In genomic region chr17:49205564-49205963, GRCm38 (mm10) we compare ENCODE assay signal across 14 mouse cellular contexts.
A peak's percentile ranks its signal among the peaks of the same experiment; 100 is the strongest.
DNase-seq lines count a peak whose midpoint lies in the region; ATAC-seq and TF ChIP-seq lines count a peak whose summit lies in the region.
"Had no signal": no experiment of that assay in that cellular context is flagged by ENCODE, and none has a peak within 500 bp of the region (broad histone marks: within the 10 kb centered on the region; RNA-seq: fewer than 3 reads in every experiment).

No protein-coding gene starts in this region.

- peaks cover 23% of the 10 kb centered on the region for H3K4me1 ChIP-seq in kidney, embryonic 15.5 days
- H3K4me1 ChIP-seq in E14TG2a.4 (replicated peaks; ENCODE audit: low read depth, low read length) = peaks cover 18% of the 10 kb centered on the region
- H3K4me1 ChIP-seq in embryonic facial prominence, embryonic 10.5 days = peaks cover 22% of the 10 kb centered on the region
- no peaks in the 10 kb centered on the region for H3K4me1 ChIP-seq in limb, embryonic 15.5 days
- H3K4me1 ChIP-seq: embryonic facial prominence, embryonic 15.5 days had no signal

- 61% methylated on average over 1 of the region's 1 CpGs for WGBS in kidney, embryonic 15.5 days
- WGBS in embryonic facial prominence, embryonic 10.5 days = 74% methylated on average over 1 of the region's 1 CpGs
- WGBS in limb, embryonic 15.5 days = 72% methylated on average over 1 of the region's 1 CpGs

- no peaks in the 10 kb centered on the region for H3K9me3 ChIP-seq in kidney, embryonic 15.5 days (replicated peaks)
- 0 out of 2 replicates have a peak, but pooled peaks cover under 1% of the 10 kb centered on the region for H3K9me3 ChIP-seq in E14TG2a.4 (ENCODE audit: low read length)
- no peaks in the 10 kb centered on the region for H3K9me3 ChIP-seq in embryonic facial prominence, embryonic 10.5 days
- no peaks in the 10 kb centered on the region for H3K9me3 ChIP-seq in limb, embryonic 15.5 days
- H3K9me3 ChIP-seq: embryonic facial prominence, embryonic 15.5 days had no signal

- no peak overlapping the region for H3K4me2 ChIP-seq in kidney, embryonic 15.5 days
- no peak overlapping the region for H3K4me2 ChIP-seq in limb, embryonic 15.5 days
- H3K4me2 ChIP-seq: embryonic facial prominence, embryonic 15.5 days had no signal

- DNase-seq in kidney, postnatal 36 days = no peak
- no peak for DNase-seq in embryonic facial prominence, embryonic 10.5 days (ENCODE audit: low spot score)
- no peak for DNase-seq in gastrocnemius, postnatal 36 days
- no peak for DNase-seq in B cell, adult 2 months
- DNase-seq: cerebellum, adult 11 months; thymus, postnatal 25 days had no signal

- H3K36me3 ChIP-seq in kidney, embryonic 15.5 days = no peaks in the 10 kb centered on the region
- no peaks in the 10 kb centered on the region for H3K36me3 ChIP-seq in E14TG2a.4 (ENCODE audit: insufficient read depth, low read length)
- H3K36me3 ChIP-seq in embryonic facial prominence, embryonic 10.5 days (replicated peaks) = no peaks in the 10 kb centered on the region
- H3K36me3 ChIP-seq in limb, embryonic 15.5 days = no peaks in the 10 kb centered on the region
- H3K36me3 ChIP-seq: embryonic facial prominence, embryonic 15.5 days had no signal

- intact Hi-C loops in gastrocnemius, postnatal 36 days (cut with DNase I) = no loop called here

- TF ChIP-seq CTCF in E14TG2a.4 (conservative IDR thresholded peaks at IDR 0.05; ENCODE audit: low read length) = no peak

- H3K9ac ChIP-seq in kidney, embryonic 15.5 days = no peak overlapping the region
- no peak overlapping the region for H3K9ac ChIP-seq in limb, embryonic 15.5 days
- H3K9ac ChIP-seq: embryonic facial prominence, embryonic 15.5 days; liver, embryonic 14.5 days had no signal

- no peak overlapping the region for H3K27ac ChIP-seq in kidney, embryonic 15.5 days
- H3K27ac ChIP-seq in embryonic facial prominence, embryonic 10.5 days (replicated peaks) = peak overlapping the region; percentile 71
- H3K27ac ChIP-seq in limb, embryonic 15.5 days = no peak overlapping the region
- H3K27ac ChIP-seq: embryonic facial prominence, embryonic 15.5 days; layer of hippocampus, adult 2 months; liver, embryonic 14.5 days had no signal

- peak; percentile 37 for ATAC-seq in kidney, embryonic 15.5 days (replicated peaks; ENCODE audit: low FRiP score)
- ATAC-seq in limb, embryonic 15.5 days (ENCODE audit: insufficient number of reproducible peaks, low FRiP score, low TSS enrichment, low read depth) = 0 out of 2 replicates have a peak, but pooled peaks have one; percentile 14
- ATAC-seq: inflammation-experienced regulatory T-cells, adult 6 months had no signal

- peaks cover 56% of the 10 kb centered on the region for H3K27me3 ChIP-seq in kidney, embryonic 15.5 days
- peaks cover 11% of the 10 kb centered on the region for H3K27me3 ChIP-seq in E14TG2a.4 (ENCODE audit: insufficient read depth, low read length)
- peaks cover 14% of the 10 kb centered on the region for H3K27me3 ChIP-seq in embryonic facial prominence, embryonic 10.5 days (replicated peaks; ENCODE audit: low read depth, poor library complexity, severe bottlenecking)
- no peaks in the 10 kb centered on the region for H3K27me3 ChIP-seq in limb, embryonic 15.5 days
- H3K27me3 ChIP-seq: embryonic facial prominence, embryonic 15.5 days had no signal

- H3K4me3 ChIP-seq in kidney, embryonic 15.5 days (replicated peaks) = no peak overlapping the region
- 0 out of 2 replicates have a peak overlapping the region, but pooled peaks have one; percentile 20 for H3K4me3 ChIP-seq in E14TG2a.4 (replicated peaks; ENCODE audit: low read length)
- no peak overlapping the region for H3K4me3 ChIP-seq in embryonic facial prominence, embryonic 10.5 days
- no peak overlapping the region for H3K4me3 ChIP-seq in limb, embryonic 15.5 days
- H3K4me3 ChIP-seq: embryonic facial prominence, embryonic 15.5 days; layer of hippocampus, adult 2 months; myocyte had no signal
